In the genomic region with DNA sequence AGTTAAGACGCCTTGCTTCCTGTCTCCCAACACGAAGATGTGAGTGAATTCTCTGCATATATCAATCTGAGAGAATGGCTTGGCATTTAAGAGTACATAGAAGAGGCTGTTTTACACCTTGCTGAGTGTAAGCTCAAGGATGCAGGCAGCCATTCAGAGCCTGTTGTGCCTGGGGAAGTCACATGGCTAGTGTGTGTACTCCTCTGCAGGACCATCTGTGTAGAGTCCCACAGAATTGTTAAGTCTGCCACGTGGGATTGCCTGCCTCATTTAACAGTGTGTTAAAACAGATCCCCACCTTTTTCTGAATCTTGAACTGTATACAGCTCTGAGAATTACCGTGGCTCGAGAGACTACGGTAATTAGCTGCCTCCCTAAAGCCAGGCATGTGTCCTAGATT, we compare ENCODE assay signal across 14 mouse cellular contexts. TPM values are rescaled to one million over a fixed set of nuclear protein-coding genes. Genes with fewer than 3 reads are reported as not detected.
DNase-seq lines count a peak whose midpoint lies in the region; ATAC-seq lines count a peak whose summit lies in the region.
"Had no signal": no experiment of that assay in that cellular context is flagged by ENCODE, and none has a peak within 500 bp of the region (broad histone marks: within the 10 kb centered on the region; RNA-seq: fewer than 3 reads in every experiment).

No protein-coding gene starts in this region.

- no peak overlapping the region for H3K9ac ChIP-seq in hindbrain, embryonic 12.5 days
- no peak overlapping the region for H3K9ac ChIP-seq in hindbrain, embryonic 11.5 days (ENCODE audit: low read depth, low read length)
- no peak overlapping the region for H3K9ac ChIP-seq in forebrain, embryonic 13.5 days
- H3K9ac ChIP-seq in neural tube, embryonic 13.5 days, result no peak overlapping the region
- H3K9ac ChIP-seq: heart, embryonic 15.5 days had no signal

- whole genome bisulfite sequencing in hindbrain, embryonic 12.5 days, result 58% methylated on average over 6 of the region's 6 CpGs
- WGBS in hindbrain, embryonic 11.5 days, result 63% methylated on average over 6 of the region's 6 CpGs
- WGBS in forebrain, embryonic 13.5 days, result 38% methylated on average over 6 of the region's 6 CpGs
- WGBS in neural tube, embryonic 13.5 days, result 37% methylated on average over 6 of the region's 6 CpGs

- no peaks in the 10 kb centered on the region for H3K36me3 ChIP-seq in hindbrain, embryonic 12.5 days
- H3K36me3 ChIP-seq in hindbrain, embryonic 11.5 days (ENCODE audit: control insufficient read depth, insufficient read depth, low read length), result no peaks in the 10 kb centered on the region
- H3K36me3 ChIP-seq in megakaryocyte, embryonic 14.5 days (replicated peaks; ENCODE audit: low read length), result no peaks in the 10 kb centered on the region
- no peaks in the 10 kb centered on the region for H3K36me3 ChIP-seq in forebrain, embryonic 13.5 days (ENCODE audit: poor library complexity, severe bottlenecking)
- no peaks in the 10 kb centered on the region for H3K36me3 ChIP-seq in neural tube, embryonic 13.5 days
- H3K36me3 ChIP-seq: heart, embryonic 15.5 days; midbrain, embryonic 10.5 days had no signal

- peak; percentile 52; the same call in 1 of the 2 replicates for ATAC-seq in hindbrain, embryonic 12.5 days (ENCODE audit: low FRiP score)
- no peak for ATAC-seq in hindbrain, embryonic 11.5 days (ENCODE audit: low FRiP score)
- no peak for ATAC-seq in megakaryocyte, adult 5-6 weeks (ENCODE audit: poor library complexity, severe bottlenecking)
- peak; percentile 93 for ATAC-seq in forebrain, embryonic 13.5 days
- ATAC-seq in neural tube, embryonic 13.5 days (ENCODE audit: low read depth), result peak; percentile 56; the same call in 1 of the 2 replicates
- ATAC-seq: inflammation-experienced regulatory T-cells, adult 6 months had no signal

- DNase-seq in hindbrain, embryonic 11.5 days (ENCODE audit: low spot score), result no peak
- DNase-seq in kidney, postnatal 14 days, result no peak
- DNase-seq in spleen, postnatal 4 days (ENCODE audit: low spot score in 2 of 2), result no peak
- DNase-seq: adrenal gland, postnatal 14 days had no signal

- no peak overlapping the region for H3K4me2 ChIP-seq in hindbrain, embryonic 12.5 days (replicated peaks)
- H3K4me2 ChIP-seq in hindbrain, embryonic 11.5 days (replicated peaks; ENCODE audit: low read depth, low read length), result no peak overlapping the region
- no peak overlapping the region; the same call in 1 of the 2 replicates for H3K4me2 ChIP-seq in forebrain, embryonic 13.5 days
- no peak overlapping the region for H3K4me2 ChIP-seq in neural tube, embryonic 13.5 days
- H3K4me2 ChIP-seq: heart, embryonic 15.5 days; liver, embryonic 11.5 days had no signal

- H3K4me3 ChIP-seq in hindbrain, embryonic 12.5 days, result no peak overlapping the region
- no peak overlapping the region for H3K4me3 ChIP-seq in hindbrain, embryonic 11.5 days (ENCODE audit: low read depth, low read length)
- peak overlapping the region; percentile 14 for H3K4me3 ChIP-seq in megakaryocyte, embryonic 14.5 days (replicated peaks)
- no peak overlapping the region for H3K4me3 ChIP-seq in forebrain, embryonic 13.5 days
- H3K4me3 ChIP-seq in neural tube, embryonic 13.5 days, result no peak overlapping the region
- H3K4me3 ChIP-seq: heart, embryonic 15.5 days; midbrain, embryonic 10.5 days had no signal

- no peak overlapping the region for H3K27ac ChIP-seq in hindbrain, embryonic 12.5 days
- H3K27ac ChIP-seq in hindbrain, embryonic 11.5 days (ENCODE audit: low read depth, low read length), result no peak overlapping the region
- no peak overlapping the region for H3K27ac ChIP-seq in forebrain, embryonic 13.5 days
- H3K27ac ChIP-seq in neural tube, embryonic 13.5 days (replicated peaks), result no peak overlapping the region
- H3K27ac ChIP-seq: heart, embryonic 15.5 days; kidney, postnatal 0 days; midbrain, embryonic 10.5 days had no signal

- H3K27me3 ChIP-seq in hindbrain, embryonic 12.5 days, result no peaks in the 10 kb centered on the region
- H3K27me3 ChIP-seq in hindbrain, embryonic 11.5 days (ENCODE audit: control insufficient read depth, insufficient read depth, low read length), result no peaks in the 10 kb centered on the region
- H3K27me3 ChIP-seq in megakaryocyte, embryonic 14.5 days (replicated peaks), result peaks cover 6% of the 10 kb centered on the region
- 0 out of 2 replicates have a peak, but pooled peaks cover 2% of the 10 kb centered on the region for H3K27me3 ChIP-seq in forebrain, embryonic 13.5 days
- H3K27me3 ChIP-seq in neural tube, embryonic 13.5 days, result no peaks in the 10 kb centered on the region
- H3K27me3 ChIP-seq: heart, embryonic 15.5 days had no signal

- no peaks in the 10 kb centered on the region for H3K9me3 ChIP-seq in hindbrain, embryonic 12.5 days (replicated peaks)
- H3K9me3 ChIP-seq in hindbrain, embryonic 11.5 days (ENCODE audit: control insufficient read depth, low read length), result no peaks in the 10 kb centered on the region
- H3K9me3 ChIP-seq in megakaryocyte, embryonic 14.5 days, result no peaks in the 10 kb centered on the region
- no peaks in the 10 kb centered on the region for H3K9me3 ChIP-seq in forebrain, embryonic 13.5 days (replicated peaks)
- H3K9me3 ChIP-seq in neural tube, embryonic 13.5 days, result no peaks in the 10 kb centered on the region
- H3K9me3 ChIP-seq: heart, embryonic 15.5 days; midbrain, embryonic 10.5 days had no signal

- 0 out of 2 replicates have a peak, but pooled peaks cover 2% of the 10 kb centered on the region for H3K4me1 ChIP-seq in hindbrain, embryonic 12.5 days
- H3K4me1 ChIP-seq in hindbrain, embryonic 11.5 days (replicated peaks; ENCODE audit: control insufficient read depth, insufficient read depth, low read length), result no peaks in the 10 kb centered on the region
- peaks cover 12% of the 10 kb centered on the region for H3K4me1 ChIP-seq in megakaryocyte, embryonic 14.5 days
- H3K4me1 ChIP-seq in forebrain, embryonic 13.5 days, result peaks cover 7% of the 10 kb centered on the region
- H3K4me1 ChIP-seq in neural tube, embryonic 13.5 days (replicated peaks), result peaks cover 8% of the 10 kb centered on the region; the same call in 1 of the 2 replicates
- H3K4me1 ChIP-seq: heart, embryonic 15.5 days; midbrain, embryonic 10.5 days had no signal

RNA-seq across cellular contexts. Expression of a gene that starts 7.2 kb away (rescaled TPM):
- polyA plus RNA-seq in hindbrain, embryonic 12.5 days (2016; fragmentation: Nextera tagmentation; extraction: Ambion mirVana), result 155 TPM in 2 replicates
- 170 and 196 TPM in 2 replicates for polyA plus RNA-seq in hindbrain, embryonic 11.5 days (2014; fragmentation: Nextera tagmentation; extraction: Ambion mirVana)
- polyA plus RNA-seq in megakaryocyte, embryonic 14.5 days (2012; ENCODE audit: insufficient read depth, low replicate concordance), result 80.6 and 172 TPM in 2 replicates
- 26.2 and 29.6 TPM in 2 replicates for total RNA-seq in megakaryocyte, adult 5-6 weeks (2015)
- 59.5 and 73.9 TPM in 2 replicates for total RNA-seq in megakaryocyte, adult 5-6 weeks (2017)
- 154 and 158 TPM in 2 replicates for polyA plus RNA-seq in forebrain, embryonic 13.5 days (2015; fragmentation: Nextera tagmentation; extraction: Ambion mirVana)
- 112 and 124 TPM in 2 replicates for polyA plus RNA-seq in neural tube, embryonic 13.5 days (2015; fragmentation: Nextera tagmentation; extraction: Ambion mirVana)

RNA-seq across cellular contexts. Expression of a gene that starts 39.9 kb away (rescaled TPM):
- 0.53 and 0.59 TPM in 2 replicates for polyA plus RNA-seq in hindbrain, embryonic 12.5 days (2016; fragmentation: Nextera tagmentation; extraction: Ambion mirVana)
- 0.56 and 1.1 TPM in 2 replicates for polyA plus RNA-seq in hindbrain, embryonic 11.5 days (2014; fragmentation: Nextera tagmentation; extraction: Ambion mirVana)
- 1.2 TPM in 1 of 2 replicates, not detected in the other for polyA plus RNA-seq in megakaryocyte, embryonic 14.5 days (2012; ENCODE audit: insufficient read depth, low replicate concordance)
- 0.25 and 2.7 TPM in 2 replicates for total RNA-seq in megakaryocyte, adult 5-6 weeks (2015)
- 1.8 and 3.6 TPM in 2 replicates for total RNA-seq in megakaryocyte, adult 5-6 weeks (2017)
- polyA plus RNA-seq in forebrain, embryonic 13.5 days (2015; fragmentation: Nextera tagmentation; extraction: Ambion mirVana), result 0.46 and 0.62 TPM in 2 replicates
- 0.24 TPM in 1 of 2 replicates, not detected in the other for polyA plus RNA-seq in neural tube, embryonic 13.5 days (2015; fragmentation: Nextera tagmentation; extraction: Ambion mirVana)

Comparison
In these comparisons a context has a peak if more than half of its experiments do, and no peak if none do; other contexts are left out.
1. ATAC-seq: peak in hindbrain, embryonic 12.5 days (single experiment), forebrain, embryonic 13.5 days (single experiment) and neural tube, embryonic 13.5 days (single experiment); none in hindbrain, embryonic 11.5 days (single experiment) and megakaryocyte, adult 5-6 weeks (single experiment).